Mouse (Mus musculus): ENCODE data around the gene Zbed4. TPM values are rescaled to one million over a fixed set of nuclear protein-coding genes. Genes with fewer than 3 reads are reported as not detected.

The Zbed4 gene
- total and polyA plus RNA-seq, 2 experiments from 2014 or later: 4.8 to 18.6 TPM

DNA sequence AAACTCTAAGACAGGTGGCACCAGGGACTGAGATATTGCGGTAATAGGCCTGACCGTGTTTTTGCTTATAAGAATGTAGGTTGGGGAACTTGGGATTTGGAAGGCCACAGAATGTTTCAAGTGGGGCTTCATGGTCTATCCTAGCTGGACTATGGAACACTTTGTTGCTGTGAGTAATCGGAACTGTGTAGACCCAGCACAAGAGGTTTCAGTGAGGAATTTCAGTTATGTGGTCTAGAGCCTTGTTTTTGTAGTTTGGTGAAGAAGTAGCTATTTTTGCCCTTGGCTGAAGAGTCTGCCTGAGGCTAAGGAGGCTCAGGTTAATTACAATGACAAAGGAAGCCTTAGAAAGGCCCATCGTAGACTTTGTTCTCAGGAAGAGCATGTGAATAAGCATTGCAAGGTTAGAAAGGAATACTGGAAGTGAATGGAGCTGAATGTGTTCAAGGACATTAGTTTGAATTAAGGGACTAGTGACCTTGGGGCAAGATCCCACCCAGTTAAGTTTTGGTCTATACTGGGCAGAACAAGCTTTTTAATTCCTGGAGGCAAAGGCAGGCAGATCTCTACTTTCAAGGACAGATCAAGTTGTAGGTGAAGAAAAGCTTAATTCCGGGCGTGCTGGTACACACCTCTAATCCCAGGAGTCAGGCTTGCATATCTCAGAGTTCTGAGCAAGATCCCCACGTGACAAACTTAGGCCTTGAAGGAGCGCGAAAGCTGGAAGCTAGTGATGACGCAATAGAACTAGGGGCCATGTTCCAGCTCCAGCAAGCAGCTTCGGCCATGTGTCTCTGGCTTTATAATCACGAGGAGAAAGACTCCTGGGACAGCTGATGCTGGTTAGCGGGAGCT lies 42.6 kb upstream of the Zbed4 start:
- H3K4me1 ChIP-seq (ENCODE audit: insufficient read depth, low read length): no peaks in the 10 kb centered on the region
- no peak overlapping the region for H3K4me2 ChIP-seq (ENCODE audit: low read depth, low read length)
- no peak for ATAC-seq
- no peaks in the 10 kb centered on the region for H3K9me3 ChIP-seq (ENCODE audit: low read length)
- no peak overlapping the region for H3K27ac ChIP-seq
- TF ChIP-seq CTCF (IDR thresholded peaks at IDR 0.05; ENCODE audit: low read depth): no peak
- DNase-seq (ENCODE audit: low spot score): no peak
- H3K27me3 ChIP-seq (ENCODE audit: insufficient read depth, low read length): no peaks in the 10 kb centered on the region
- no peak overlapping the region for H3K9ac ChIP-seq (replicated peaks; ENCODE audit: low read length)
- 74% methylated on average over 13 of the region's 13 CpGs for WGBS
- H3K4me3 ChIP-seq (ENCODE audit: low read length): no peak overlapping the region
- H3K36me3 ChIP-seq (ENCODE audit: insufficient read depth, low read length): peaks cover 76% of the 10 kb centered on the region

- ATAC-seq: no peak
- no peak overlapping the region for H3K9ac ChIP-seq (replicated peaks; ENCODE audit: low read length)
- DNase-seq (ENCODE audit: low spot score): no peak
- H3K4me3 ChIP-seq (ENCODE audit: low read length): no peak overlapping the region
- TF ChIP-seq CTCF (IDR thresholded peaks at IDR 0.05; ENCODE audit: low read depth): no peak
- H3K9me3 ChIP-seq (ENCODE audit: low read length): no peaks in the 10 kb centered on the region
- no peaks in the 10 kb centered on the region for H3K27me3 ChIP-seq (ENCODE audit: insufficient read depth, low read length)
- WGBS: 92% methylated on average over 5 of the region's 5 CpGs
- H3K4me2 ChIP-seq (ENCODE audit: low read depth, low read length): no peak overlapping the region
- peaks cover 68% of the 10 kb centered on the region for H3K36me3 ChIP-seq (ENCODE audit: insufficient read depth, low read length)
- H3K4me1 ChIP-seq (ENCODE audit: insufficient read depth, low read length): no peaks in the 10 kb centered on the region
- H3K27ac ChIP-seq: no peak overlapping the region
Observed at GRCm38 (mm10) chr15:88709878-88710277, 41.6 kb upstream of the Zbed4 start.

GRCm38 (mm10) chr15:88712501-88712900 lies 39.0 kb upstream of the Zbed4 start:
- Histone ChIP-seq H3K4me2 (ENCODE audit: low read depth, low read length) (no peak overlapping the region), H3K4me1 (ENCODE audit: insufficient read depth, low read length) (0 out of 2 replicates have a peak, but pooled peaks cover 1% of the 10 kb centered on the region), H3K27ac (no peak overlapping the region), H3K36me3 (ENCODE audit: insufficient read depth, low read length) (peaks cover 64% of the 10 kb centered on the region), H3K9me3 (ENCODE audit: low read length) (no peaks in the 10 kb centered on the region), H3K4me3 (ENCODE audit: low read length) (no peak overlapping the region), H3K27me3 (ENCODE audit: insufficient read depth, low read length) (no peaks in the 10 kb centered on the region), H3K9ac (replicated peaks; ENCODE audit: low read length) (no peak overlapping the region)
- no peak for ATAC-seq
- DNase-seq (ENCODE audit: low spot score): no peak
- TF ChIP-seq CTCF (IDR thresholded peaks at IDR 0.05; ENCODE audit: low read depth): no peak
- WGBS: 95% methylated on average over 15 of the region's 15 CpGs

- no peak for TF ChIP-seq CTCF (IDR thresholded peaks at IDR 0.05; ENCODE audit: low read depth)
- Histone ChIP-seq H3K4me1 (ENCODE audit: insufficient read depth, low read length) (0 out of 2 replicates have a peak, but pooled peaks cover 7% of the 10 kb centered on the region), H3K9me3 (ENCODE audit: low read length) (no peaks in the 10 kb centered on the region), H3K4me3 (ENCODE audit: low read length) (no peak overlapping the region), H3K9ac (replicated peaks; ENCODE audit: low read length) (no peak overlapping the region), H3K4me2 (ENCODE audit: low read depth, low read length) (no peak overlapping the region), H3K36me3 (ENCODE audit: insufficient read depth, low read length) (peaks cover 48% of the 10 kb centered on the region), H3K27ac (no peak overlapping the region), H3K27me3 (ENCODE audit: insufficient read depth, low read length) (no peaks in the 10 kb centered on the region)
- no peak for DNase-seq (ENCODE audit: low spot score)
- ATAC-seq: no peak
- 71% methylated on average over 6 of the region's 6 CpGs for WGBS
Observed at GRCm38 (mm10) chr15:88714021-88714589, 37.4 kb upstream of the Zbed4 start.

GRCm38 (mm10) chr15:88716350-88716749 lies 35.1 kb upstream of the Zbed4 start:
- peak; percentile 69 for TF ChIP-seq CTCF (IDR thresholded peaks at IDR 0.05; ENCODE audit: low read depth)
- no peaks in the 10 kb centered on the region for H3K27me3 ChIP-seq (ENCODE audit: insufficient read depth, low read length)
- DNase-seq (ENCODE audit: low spot score): peak; percentile 66
- no peak overlapping the region for H3K27ac ChIP-seq
- no peak overlapping the region for H3K4me3 ChIP-seq (ENCODE audit: low read length)
- 0 out of 2 replicates have a peak, but pooled peaks cover 7% of the 10 kb centered on the region for H3K4me1 ChIP-seq (ENCODE audit: insufficient read depth, low read length)
- no peak overlapping the region for H3K4me2 ChIP-seq (ENCODE audit: low read depth, low read length)
- peaks cover 36% of the 10 kb centered on the region for H3K36me3 ChIP-seq (ENCODE audit: insufficient read depth, low read length)
- no peak for ATAC-seq
- H3K9me3 ChIP-seq (ENCODE audit: low read length): no peaks in the 10 kb centered on the region
- no peak overlapping the region for H3K9ac ChIP-seq (replicated peaks; ENCODE audit: low read length)

DNA sequence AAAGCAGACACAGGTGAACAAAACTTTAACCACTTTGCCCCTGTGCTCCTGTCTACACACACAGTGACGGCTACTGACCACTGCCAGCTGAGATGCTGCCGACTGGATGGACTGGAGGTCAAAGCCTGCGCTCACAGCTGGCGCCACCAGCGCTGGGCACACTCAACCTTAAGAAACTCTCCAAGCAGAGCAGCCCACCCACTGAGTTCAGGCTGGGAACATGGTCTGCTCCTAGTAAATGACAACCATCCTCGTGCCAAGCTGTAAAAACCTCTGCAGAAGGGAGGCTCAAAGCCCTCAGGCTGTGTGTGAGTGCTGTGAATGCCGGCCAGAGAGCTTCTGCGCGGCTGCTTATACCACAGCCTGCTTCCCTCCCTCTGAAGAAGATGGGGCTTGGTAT lies 34.2 kb upstream of the Zbed4 start:
- TF ChIP-seq CTCF (IDR thresholded peaks at IDR 0.05; ENCODE audit: low read depth): no peak
- Histone ChIP-seq H3K4me1 (ENCODE audit: insufficient read depth, low read length) (0 out of 2 replicates have a peak, but pooled peaks cover 7% of the 10 kb centered on the region), H3K4me2 (ENCODE audit: low read depth, low read length) (no peak overlapping the region), H3K9ac (replicated peaks; ENCODE audit: low read length) (no peak overlapping the region), H3K27ac (no peak overlapping the region), H3K27me3 (ENCODE audit: insufficient read depth, low read length) (no peaks in the 10 kb centered on the region), H3K9me3 (ENCODE audit: low read length) (no peaks in the 10 kb centered on the region), H3K4me3 (ENCODE audit: low read length) (no peak overlapping the region), H3K36me3 (ENCODE audit: insufficient read depth, low read length) (peaks cover 32% of the 10 kb centered on the region)
- peak; percentile 24 for DNase-seq (ENCODE audit: low spot score)
- 44% methylated on average over 9 of the region's 9 CpGs for WGBS
- no peak for ATAC-seq

GRCm38 (mm10) chr15:88723205-88723604 lies 28.3 kb upstream of the Zbed4 start:
- H3K9ac ChIP-seq (replicated peaks; ENCODE audit: low read length): no peak overlapping the region
- H3K4me1 ChIP-seq (ENCODE audit: insufficient read depth, low read length): no peaks in the 10 kb centered on the region
- H3K27ac ChIP-seq: no peak overlapping the region
- no peak for DNase-seq (ENCODE audit: low spot score)
- no peaks in the 10 kb centered on the region for H3K9me3 ChIP-seq (ENCODE audit: low read length)
- H3K36me3 ChIP-seq (ENCODE audit: insufficient read depth, low read length): peaks cover 9% of the 10 kb centered on the region
- H3K4me2 ChIP-seq (ENCODE audit: low read depth, low read length): no peak overlapping the region
- no peak for ATAC-seq
- 89% methylated on average over 6 of the region's 6 CpGs for WGBS
- no peaks in the 10 kb centered on the region for H3K27me3 ChIP-seq (ENCODE audit: insufficient read depth, low read length)
- H3K4me3 ChIP-seq (ENCODE audit: low read length): no peak overlapping the region
- no peak for TF ChIP-seq CTCF (IDR thresholded peaks at IDR 0.05; ENCODE audit: low read depth)
